Mouse (Mus musculus) erythroid progenitor cell, adult 5-6 weeks (primary cell): ENCODE measurements at regions not wholly inside any gene's neighbourhood (a gene's known extent, or its start where the extent isn't known, plus 50 kb on each side); places are given as distances from the start of the nearest gene placed in this dataset.

Source experiments
- ATAC-seq: replicated peaks from 2 replicates; pipeline ENCODE4 v1.8.0; 2016; ENCODE audit warnings: moderate number of reproducible peaks, mild to moderate bottlenecking, moderate TSS enrichment, inconsistent platforms; ENCODE audit not compliant: poor library complexity, low FRiP score, severe bottlenecking

DNA sequence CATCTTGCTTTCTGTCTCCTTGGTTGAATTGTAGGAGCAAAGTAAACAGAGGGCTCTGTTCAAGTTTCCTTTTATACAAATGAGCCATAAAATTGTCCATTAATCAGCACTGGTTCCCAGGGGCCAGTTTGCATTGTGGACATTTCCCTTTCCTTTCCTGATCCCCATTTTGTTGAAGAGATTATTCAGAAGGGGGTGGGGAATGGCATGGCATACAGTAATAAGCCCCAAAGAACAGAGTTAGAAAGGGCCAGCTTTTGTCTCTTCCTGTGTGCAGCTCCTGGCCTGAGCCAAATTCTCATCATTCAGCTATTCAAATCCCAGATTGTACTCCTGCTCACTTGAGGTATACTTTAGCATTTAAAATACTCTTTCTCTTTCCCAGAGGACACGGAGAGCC is 441.8 kb downstream of the Epha4 start:
- ATAC-seq, result no peak

DNA sequence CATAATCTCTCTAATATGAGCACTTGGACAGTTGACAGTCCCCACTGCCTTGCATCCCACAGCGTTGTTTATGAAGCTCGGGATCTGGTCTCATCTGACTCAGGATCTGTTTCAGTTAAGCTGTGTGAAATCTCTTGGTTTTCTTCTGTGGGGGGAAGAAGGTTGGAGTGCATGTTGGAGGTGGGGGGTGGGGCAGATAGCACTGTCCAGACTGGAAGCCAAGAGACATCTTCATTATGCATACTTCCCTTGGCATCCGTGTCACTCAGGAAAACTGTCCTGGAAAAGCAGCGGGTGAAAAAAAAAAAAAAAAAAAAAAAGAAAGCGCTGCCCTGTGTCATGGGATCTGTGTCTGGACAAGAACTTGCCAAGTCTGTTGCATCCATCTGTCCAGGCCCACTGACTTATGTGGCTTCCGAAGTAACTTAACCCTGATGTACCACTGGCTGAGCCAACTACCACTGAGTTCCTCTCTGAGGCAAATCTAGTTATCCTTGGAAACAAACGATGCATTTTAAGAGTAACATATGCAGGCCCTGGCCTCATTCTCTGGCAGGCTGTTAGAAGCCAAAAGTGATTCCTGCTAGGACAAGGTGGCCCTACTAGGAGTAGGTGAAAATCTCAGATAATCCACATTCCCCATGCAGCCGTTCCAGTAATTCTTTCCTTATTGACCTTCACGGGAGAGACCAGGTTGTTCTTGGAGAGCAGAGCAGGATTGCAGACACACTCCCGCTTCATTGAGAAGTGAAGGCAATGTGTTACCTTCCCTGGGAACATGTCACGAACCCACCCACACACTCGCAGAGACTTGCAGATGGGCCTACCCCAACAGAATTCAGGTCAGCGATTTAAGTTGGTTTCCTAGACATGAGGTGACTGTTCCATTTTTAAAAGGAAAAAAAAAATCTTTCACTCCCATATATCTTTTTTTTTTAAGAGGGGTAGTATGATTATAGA is 439.7 kb downstream of the Epha4 start:
- no peak for ATAC-seq

DNA sequence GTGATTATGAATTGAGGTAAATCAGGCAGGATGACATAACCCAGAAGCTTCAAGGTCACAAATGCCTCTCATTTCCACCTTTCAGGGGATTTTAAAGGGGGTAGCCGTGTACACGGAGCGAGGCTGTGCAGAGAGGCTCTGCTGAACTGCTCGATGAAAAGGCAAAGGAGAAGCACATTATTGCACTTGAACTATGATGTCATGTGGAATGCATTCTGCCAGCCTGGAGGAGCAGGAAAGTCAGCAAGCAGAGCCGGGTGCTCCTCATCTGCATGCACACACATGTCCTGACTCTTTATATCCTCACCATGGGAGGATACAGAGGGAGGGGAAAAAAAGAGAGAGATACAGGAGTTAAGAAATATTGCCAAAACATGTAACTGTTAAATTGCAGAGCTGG is 434.1 kb downstream of the Epha4 start:
- no peak for ATAC-seq

DNA sequence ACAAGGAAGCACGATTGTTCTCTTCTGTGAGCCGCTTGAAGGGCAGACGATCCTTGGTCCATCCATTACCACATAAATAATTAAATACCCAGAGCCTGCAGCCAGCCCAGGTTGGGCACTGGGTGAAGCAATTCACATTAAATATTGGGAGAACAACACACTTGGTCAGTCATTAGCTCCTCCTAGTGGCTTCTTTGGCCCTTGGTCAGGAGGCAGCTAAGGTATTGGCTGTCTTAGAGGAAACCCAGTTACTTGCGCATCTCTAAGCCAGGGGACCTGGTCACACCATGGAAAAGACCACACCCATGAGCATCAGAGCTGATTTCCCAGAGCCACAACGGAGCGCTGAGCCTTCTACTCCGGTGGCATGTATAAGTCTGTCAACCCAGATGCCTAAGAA is 433.2 kb downstream of the Epha4 start:
- no peak for ATAC-seq

DNA sequence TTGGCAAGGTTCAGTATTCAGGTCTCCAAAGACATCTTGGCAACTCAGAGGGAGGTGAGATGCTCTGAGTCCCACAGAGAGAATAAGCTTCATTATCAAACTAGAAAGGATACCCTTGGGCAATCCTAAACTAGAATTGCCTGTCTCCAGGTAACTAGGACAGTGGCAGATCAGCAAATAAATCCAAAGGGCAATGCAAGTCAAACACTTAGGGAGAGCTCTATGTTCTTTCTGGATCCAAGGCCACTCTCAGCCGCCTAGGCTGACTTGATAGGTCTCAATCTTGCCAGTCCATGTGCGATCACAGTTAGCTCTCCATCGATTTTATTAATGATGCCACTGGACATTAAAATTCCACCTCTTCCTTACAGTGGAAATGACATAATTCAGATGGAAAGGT is 432.5 kb downstream of the Epha4 start:
- no peak for ATAC-seq

DNA sequence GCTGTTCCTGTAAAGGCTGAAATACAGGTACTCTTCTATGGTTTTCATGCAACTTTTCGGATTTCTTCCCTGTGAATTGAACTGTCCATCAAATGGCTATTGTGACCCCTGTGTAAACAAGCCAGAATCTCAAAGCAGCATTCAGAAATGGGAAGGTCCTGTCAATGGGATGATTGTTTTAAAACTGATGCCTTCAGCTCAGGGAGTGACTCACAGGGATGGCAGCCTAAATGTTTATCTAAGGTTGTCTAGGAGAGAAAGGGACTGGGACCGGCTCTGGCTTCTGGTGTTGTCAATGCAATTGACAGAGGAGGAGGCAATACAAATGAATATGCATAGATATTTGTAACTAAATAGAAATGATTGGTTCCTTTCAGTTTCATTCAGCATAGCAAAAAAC is 421.3 kb downstream of the Epha4 start:
- ATAC-seq, result no peak

DNA sequence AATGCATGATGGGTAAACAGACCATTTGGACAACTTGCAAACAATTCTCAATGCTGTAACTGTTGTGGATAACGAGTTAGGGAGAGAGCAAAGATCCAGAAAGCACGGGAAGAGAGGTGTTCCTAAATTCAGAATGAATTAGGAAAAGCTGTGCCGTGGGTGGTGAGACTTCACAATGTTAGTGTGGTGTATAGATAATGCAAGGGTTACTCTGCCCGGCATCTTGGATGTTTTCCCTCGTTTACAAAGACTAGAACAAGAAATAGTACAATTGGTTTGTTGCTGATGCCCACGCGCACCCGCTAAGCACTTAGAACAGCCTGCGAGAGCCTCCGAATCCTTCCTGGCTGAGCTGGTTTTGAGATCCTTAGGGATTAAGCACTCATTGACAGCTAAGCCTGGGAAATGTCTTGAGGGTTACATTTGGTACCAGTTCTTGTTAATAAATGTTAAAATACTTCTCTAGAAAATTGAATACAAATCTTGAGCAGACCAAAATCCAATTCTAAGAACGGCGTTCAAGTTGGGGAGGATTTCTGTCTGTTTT is 413.1 kb downstream of the Epha4 start:
- ATAC-seq, result no peak

DNA sequence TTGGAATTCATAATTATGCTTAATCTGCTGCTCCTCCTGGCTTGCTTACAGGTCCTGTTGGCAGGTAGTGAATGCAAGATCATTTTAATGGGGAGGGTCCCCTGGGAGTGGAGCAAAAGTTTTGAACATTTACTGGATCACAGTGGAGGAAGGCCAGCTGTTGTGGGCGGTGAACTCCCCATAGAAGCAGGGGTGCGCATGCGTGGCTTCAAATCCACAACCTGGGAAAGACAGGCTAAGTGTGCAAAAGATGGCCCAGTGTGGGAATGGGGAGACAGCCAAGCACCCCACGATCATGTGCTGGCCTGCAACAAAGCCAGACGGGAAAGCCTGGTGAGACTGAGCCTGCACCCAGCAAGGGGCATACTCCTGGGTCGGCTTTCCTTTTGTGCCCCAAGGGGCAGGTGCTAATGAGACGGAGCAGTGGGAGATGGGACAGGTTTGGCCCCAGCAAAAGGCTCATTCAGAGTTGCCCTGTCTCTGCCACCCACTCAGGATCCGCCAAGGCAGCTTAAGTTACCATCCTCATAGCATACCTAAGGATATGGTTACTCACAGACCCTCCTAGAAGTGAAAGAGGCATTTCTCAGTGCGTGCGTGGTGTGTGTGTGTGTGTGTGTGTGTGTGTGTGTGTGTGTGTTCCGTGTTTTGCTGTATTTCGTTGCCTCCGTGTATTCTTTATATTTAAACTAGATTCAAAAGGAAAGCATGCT is 412.3 kb downstream of the Epha4 start:
- ATAC-seq, result no peak

DNA sequence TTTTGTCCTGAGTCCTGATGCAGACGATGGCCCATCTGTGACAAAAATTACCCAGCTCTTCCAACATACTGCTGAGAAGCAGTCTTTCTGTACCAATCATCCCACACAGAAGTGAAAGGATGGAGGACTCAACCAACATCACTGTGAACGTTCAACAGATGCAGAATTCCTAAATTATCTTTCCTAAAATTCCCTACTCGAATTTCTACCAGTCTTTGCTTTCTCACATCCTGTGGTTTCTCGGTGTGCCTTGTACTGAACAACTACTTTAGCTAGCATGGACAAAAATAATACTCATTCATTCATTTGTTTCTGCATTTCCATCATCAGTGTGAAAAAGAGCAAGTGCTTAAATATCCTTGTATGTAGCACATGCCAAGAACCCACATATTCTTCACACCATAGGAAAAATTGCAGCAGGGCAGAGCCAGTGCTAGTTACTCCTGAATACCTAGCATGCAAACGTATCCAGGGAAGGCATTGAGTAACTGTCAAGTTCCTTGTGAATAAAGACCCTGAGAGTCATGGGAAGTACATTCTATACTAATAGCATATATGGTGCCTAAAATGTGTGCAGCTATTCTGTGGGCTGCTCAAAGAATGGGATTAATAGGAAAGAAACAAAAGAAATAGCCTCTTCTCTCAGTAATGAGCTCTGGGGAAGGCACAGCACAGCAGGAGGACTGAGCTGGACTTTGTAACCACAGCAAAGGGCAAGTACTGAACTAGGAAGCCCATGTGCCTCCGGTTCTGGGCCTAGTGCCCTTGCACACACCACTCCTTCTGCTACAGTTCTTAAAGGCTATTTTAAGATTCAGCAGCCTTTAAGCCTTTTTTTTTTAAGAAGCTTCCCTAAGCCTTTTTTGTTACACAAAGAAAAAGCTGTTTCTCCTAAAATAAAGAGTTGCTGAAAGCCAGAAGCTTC is 404.8 kb downstream of the Epha4 start:
- ATAC-seq, result no peak

DNA sequence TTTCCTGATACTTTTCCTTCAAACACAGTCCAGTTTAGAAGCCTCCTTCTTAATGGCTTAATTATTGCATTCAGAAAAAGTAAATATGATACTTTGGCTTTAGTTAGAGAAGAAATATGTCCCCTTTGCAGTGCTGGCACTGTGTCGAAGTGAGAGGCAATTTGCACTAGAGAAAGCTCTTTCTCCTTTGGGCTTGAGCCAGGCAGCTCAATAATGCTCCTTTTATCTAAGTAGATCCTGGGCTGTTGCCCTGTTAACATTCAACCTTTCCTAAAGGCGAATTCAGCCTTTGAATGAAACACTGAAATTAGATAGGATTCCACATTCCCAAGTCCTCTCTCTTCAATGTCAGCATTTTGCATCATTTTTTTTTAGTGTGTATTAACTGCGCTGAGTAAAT is 386.5 kb downstream of the Epha4 start:
- ATAC-seq, result no peak

DNA sequence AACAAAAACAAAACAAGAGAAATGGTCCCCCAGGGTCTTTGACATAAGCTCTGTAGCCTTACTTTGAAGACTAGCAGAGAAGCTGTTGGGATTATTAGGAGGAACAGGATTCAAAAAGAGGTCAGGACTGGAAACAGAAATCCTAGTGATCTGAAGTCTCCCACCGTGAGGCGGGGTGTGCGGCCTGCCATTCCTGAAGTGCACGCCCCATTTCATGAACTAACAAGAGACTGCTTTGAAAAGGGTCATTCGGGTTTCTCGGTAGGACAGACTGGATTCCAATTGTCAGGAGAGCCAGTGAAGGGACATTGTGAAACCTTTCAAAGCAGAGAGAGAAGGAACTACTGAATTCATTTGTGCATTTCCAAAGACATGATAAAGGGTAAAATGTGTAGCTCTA is 377.2 kb downstream of the Epha4 start:
- ATAC-seq, result no peak

DNA sequence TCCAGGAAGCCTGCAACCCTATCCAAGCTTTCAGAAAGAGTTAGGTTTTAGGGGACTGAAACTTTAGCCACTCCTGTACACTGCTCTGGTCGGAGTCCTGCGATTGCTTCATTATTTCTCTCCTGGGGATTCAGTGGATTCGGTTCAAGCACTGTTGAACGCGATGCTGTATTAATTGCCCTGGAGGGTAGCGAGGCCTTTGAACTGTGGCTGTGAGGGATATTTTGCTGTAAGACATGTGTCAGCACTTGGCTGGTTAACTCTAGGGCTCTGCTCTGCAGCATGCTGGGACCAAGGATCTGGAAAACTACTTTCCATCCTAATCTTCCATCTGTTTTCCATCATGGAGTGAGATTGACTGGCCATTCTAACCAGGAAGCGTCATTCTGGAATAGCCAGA is 374.0 kb downstream of the Epha4 start:
- ATAC-seq, result no peak

DNA sequence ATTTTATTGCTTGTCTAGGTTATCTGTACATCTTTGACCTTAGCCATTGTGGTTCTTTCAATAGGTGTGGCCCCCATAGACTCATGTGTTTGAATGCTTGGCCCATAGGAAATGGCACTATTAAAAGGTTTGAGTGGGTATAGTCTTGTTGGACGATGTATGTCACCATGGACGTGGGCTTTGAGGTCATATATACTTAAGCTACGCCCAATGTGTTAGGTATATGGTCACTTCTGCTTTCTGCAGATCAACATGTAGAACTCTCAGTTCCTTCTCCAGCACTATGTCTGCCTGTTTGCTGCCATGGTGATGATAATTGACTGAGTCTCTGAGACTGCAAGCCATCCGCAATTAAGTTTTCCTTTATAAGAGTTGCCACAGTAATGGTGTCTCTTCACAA is 366.8 kb downstream of the Epha4 start:
- ATAC-seq, result no peak

DNA sequence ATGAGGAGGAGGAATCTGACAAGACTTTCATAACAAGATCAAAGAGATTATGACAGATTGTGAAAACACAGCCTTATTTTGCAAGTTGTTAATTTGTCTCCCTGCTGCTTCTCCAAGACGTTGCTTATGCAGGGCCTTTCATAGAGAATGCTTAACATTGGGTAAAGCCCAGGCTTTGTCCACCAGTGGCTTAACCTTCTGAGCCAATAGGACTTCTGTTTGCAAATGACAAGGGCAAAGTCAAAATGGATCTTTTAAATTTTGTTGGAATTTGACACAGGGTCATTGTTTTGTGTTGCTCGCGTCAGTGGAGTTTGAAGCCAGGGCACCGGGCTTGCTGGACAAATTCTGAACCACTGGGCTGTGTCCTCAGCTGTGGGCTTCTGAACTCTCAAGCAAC is 346.6 kb downstream of the Epha4 start:
- no peak for ATAC-seq

DNA sequence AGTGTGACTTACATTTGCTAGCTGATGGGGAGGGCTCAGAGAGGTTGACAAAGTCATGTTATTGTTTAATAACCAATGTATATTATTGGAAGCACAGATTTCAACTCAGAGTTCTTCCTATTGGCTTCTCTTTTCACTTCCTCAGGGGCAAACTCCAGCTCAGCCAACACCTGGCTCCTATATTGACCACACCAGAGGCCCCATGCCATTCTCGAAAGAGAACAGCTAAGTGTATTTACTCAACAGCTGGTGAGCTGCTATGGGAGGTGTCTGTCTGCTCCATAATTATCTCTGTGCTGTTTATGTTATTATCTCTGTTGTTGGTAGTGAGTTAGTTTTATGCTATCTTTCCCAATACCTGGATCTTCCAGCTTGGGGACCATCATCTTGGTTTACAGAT is 342.4 kb downstream of the Epha4 start:
- ATAC-seq, result no peak

DNA sequence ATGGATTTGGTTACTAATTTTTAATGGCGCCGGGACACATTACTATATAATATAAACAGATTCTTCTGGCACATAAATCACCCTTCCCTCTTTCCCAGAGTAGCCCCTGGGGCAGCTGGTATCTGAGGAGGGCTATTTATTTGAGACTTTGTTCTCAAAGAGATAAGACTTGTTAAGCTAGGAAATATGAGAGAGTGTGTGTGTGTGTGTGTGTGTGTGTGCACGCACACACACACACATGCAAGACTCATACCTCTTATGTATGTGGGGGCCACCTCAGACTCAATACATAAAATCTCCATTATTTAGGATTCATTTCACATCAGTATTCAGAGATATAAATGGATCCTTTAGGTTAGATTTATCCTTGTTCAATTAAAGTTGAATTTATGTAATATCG is 340.1 kb downstream of the Epha4 start:
- ATAC-seq, result no peak

DNA sequence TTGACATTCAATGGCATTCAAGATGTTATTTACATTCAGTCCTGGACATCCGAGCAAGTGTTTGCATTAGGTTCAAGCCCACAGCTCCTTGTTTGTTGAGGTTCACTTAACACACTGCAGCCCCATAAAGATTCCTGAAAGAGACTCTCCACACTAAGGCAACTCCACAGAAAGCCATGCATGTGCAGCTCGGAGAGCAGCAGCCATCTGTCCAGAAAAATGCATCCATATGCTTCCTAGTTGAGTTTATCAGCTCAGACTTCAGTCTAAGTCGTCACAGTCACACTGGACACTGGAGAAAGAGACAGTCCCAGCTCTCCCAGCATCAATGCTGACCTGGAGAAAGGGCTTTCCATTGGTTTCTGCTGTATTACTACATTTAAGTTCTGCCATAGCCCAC is 339.7 kb downstream of the Epha4 start:
- ATAC-seq, result no peak

DNA sequence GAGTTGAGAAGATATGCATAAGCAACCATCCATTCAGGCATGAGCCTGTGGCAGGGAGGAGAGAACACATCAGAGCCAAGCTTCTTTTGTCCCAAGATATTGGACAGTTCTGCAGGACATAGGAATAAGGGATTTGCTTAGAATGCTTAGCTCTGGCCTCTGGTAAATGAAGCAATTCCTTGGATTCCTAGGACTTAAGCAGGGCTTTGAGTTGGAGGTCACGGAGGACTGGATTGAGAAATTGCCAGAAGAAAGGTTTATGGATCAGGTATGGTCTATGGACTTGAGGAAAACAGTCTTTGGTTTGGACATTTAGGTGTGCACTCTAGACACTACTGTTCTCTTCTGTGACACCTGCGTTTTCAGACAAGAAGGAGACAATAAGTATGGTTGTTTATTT is 338.4 kb downstream of the Epha4 start:
- no peak for ATAC-seq

DNA sequence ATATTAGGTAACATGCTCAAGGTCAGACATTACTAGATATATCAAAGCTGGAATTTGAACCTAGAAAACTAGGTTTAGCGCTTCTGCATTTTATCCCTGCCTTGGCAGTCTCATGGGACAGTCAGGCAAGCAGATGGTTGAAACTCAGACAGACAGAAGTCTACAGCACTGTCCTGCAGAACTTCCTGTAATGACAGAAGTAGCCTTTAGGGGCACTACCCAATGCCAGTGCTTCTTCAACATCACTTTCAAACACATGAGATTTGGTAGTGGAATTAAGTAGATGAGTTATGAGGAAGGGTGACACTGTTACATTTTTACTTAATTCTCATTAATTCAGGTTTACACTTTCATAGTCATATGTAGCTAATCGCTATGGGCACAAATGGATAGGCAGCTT is 330.9 kb downstream of the Epha4 start:
- no peak for ATAC-seq

DNA sequence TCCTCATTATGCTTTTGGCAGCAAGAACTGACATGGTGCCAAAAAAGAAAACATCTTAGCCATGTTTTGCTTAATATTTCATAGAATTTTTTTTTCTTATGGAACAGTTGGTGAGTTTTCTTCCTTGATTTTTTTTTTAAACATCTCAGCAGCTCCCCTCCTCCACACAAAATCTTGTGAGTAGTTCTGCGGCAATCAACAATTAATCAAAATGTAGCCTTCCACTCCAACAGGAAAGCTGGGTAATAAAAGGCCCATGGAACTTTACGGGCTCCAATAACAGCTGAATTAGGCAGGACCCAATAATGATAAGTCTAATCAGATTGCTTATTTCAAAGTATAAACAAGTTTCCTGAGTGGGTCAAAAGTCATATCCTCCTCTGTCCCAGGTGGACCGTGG is 324.7 kb downstream of the Epha4 start:
- ATAC-seq, result no peak
